Mouse (Mus musculus): ENCODE results near the gene Tedc1. TPM values are rescaled to one million over a fixed set of nuclear protein-coding genes. Genes with fewer than 3 reads are reported as not detected.
"Not testable (repeated sequence)": the region's sequence is repeated elsewhere in the genome, so short reads cannot be mapped to it uniquely, and the experiment has no call there.

Gene Tedc1
- polyA plus RNA-seq, 1 experiment from 2014 or later: 31.4 TPM

DNA sequence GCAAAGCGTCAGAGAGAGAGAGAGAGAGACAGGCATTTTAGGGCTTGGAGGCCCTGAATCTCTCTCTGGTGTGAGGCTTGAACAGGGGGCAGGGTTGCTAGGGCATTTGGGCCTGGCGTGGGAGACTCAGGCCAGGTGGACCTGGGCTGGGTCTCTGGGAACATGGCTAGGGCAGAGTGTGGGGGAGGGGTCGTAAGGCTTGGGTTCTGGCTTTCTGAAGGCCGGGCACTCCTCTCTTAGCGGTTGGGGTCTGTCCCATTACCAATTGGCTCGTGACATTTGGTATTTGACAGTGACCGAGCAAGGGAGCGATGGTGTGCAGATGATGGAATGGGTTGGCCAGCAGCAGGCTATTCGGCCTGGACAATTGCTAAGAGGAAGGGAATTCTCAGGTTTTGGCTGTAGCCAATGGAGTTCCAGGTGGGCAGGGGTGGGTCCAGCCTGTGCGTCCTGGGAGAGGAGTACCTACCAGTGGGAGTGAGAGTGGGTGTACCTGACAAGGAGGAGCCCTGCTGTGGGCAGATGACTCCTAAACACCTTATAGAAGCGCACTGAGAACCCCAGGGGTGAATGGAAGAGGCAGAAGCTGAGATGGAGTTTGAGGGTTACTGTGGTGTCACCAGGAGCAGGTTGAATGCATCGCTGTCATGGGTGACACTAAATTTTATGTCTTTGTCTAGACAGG, 30.2 kb downstream of the Tedc1 start:
- Histone ChIP-seq H3K36me3 (ENCODE audit: control insufficient read depth, insufficient read depth, low read length) (no peaks in the 10 kb centered on the region; the same call in 1 of the 2 replicates), H3K9me3 (ENCODE audit: control insufficient read depth, low read length) (no peaks in the 10 kb centered on the region), H3K27me3 (ENCODE audit: control insufficient read depth, insufficient read depth, low read depth, low read length) (peaks cover 19% of the 10 kb centered on the region; the same call in 1 of the 2 replicates), H3K4me2 (ENCODE audit: low read depth, low read length) (peak overlapping the region; percentile 95), H3K9ac (ENCODE audit: low read length) (peak overlapping the region; percentile 69), H3K27ac (ENCODE audit: low read length) (no peak overlapping the region), H3K4me1 (replicated peaks; ENCODE audit: control insufficient read depth, insufficient read depth, low read length) (peaks cover 25% of the 10 kb centered on the region), H3K4me3 (ENCODE audit: low read length) (peak overlapping the region; percentile 67)
- no peak for ATAC-seq (ENCODE audit: low read depth)
- 43% methylated on average over 12 of the region's 12 CpGs for WGBS

DNA sequence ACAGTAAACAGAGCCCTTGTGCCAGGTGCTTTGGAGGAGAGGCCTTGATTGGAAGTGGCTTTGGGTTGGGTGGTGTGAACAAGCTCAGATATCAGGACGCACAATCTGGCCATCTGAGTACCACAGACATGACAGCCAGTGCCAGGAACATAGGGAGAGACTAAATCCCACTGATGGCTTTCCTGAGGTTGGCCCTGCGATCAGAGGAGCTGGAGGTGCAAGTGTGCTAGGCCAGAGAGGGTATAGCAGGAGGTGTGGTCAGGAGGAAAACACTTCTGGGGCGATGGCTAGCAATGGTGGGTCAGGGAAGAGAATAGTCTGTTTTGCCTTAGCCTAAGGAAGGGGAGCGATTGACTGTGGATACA, 30.8 kb downstream of the Tedc1 start:
- ATAC-seq (ENCODE audit: low read depth): no peak
- Histone ChIP-seq H3K4me3 (ENCODE audit: low read length) (peak overlapping the region; percentile 45; the same call in 1 of the 2 replicates), H3K9ac (ENCODE audit: low read length) (no peak overlapping the region)

DNA sequence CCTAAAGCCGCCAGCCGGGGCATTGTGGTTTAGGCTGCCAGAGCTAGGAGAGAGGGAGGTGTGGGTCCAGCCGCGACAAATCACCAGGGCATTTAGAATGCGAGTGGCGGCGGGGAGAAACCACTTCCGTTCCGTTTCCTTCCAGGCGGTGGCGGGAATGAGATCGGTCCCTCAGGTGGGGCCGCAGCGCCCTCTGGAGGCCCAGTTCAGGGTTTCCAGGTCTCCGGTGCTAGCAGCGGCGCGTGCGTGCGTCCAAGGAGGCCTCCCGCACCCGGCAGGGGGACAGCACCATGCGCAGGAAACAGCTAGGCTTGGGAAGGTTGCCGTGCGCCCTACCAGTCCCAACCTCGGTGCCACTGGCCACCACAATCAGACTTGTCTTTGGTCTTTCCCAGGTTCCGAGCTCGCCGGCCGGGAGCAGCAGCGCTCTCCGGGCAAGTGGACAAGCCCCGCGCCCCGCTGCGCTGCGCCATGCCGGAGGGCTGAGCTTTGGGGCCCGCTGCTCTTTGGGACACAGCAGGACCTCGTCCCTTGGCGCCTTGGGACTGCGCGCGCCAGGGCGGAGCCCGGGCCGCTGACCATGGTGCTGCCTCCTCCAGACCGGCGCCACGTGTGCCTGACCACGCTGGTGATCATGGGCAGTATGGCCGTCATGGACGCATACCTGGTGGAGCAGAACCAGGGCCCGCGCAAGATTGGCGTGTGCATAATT, 31.5 kb downstream of the Tedc1 start:
- Histone ChIP-seq H3K9ac (ENCODE audit: low read length) (peak overlapping the region; percentile 32; the same call in 1 of the 2 replicates), H3K36me3 (ENCODE audit: control insufficient read depth, insufficient read depth, low read length) (no peaks in the 10 kb centered on the region; the same call in 1 of the 2 replicates), H3K4me3 (ENCODE audit: low read length) (peak overlapping the region; percentile 45), H3K4me1 (replicated peaks; ENCODE audit: control insufficient read depth, insufficient read depth, low read length) (peaks cover 25% of the 10 kb centered on the region), H3K4me2 (ENCODE audit: low read depth, low read length) (peak overlapping the region; percentile 77), H3K9me3 (ENCODE audit: control insufficient read depth, low read length) (no peaks in the 10 kb centered on the region), H3K27me3 (ENCODE audit: control insufficient read depth, insufficient read depth, low read depth, low read length) (peaks cover 19% of the 10 kb centered on the region; the same call in 1 of the 2 replicates), H3K27ac (ENCODE audit: low read length) (no peak overlapping the region)
- 3% methylated on average over 55 of the region's 56 CpGs for WGBS
- ATAC-seq (ENCODE audit: low read depth): peak; percentile 84

More for the DNA sequence above, 30.8 kb downstream of the Tedc1 start:
- Histone ChIP-seq H3K36me3 (ENCODE audit: control insufficient read depth, insufficient read depth, low read length) (no peaks in the 10 kb centered on the region; the same call in 1 of the 2 replicates), H3K9me3 (ENCODE audit: control insufficient read depth, low read length) (no peaks in the 10 kb centered on the region), H3K4me1 (replicated peaks; ENCODE audit: control insufficient read depth, insufficient read depth, low read length) (peaks cover 25% of the 10 kb centered on the region), H3K27ac (ENCODE audit: low read length) (no peak overlapping the region), H3K4me2 (ENCODE audit: low read depth, low read length) (peak overlapping the region; percentile 77), H3K27me3 (ENCODE audit: control insufficient read depth, insufficient read depth, low read depth, low read length) (peaks cover 19% of the 10 kb centered on the region; the same call in 1 of the 2 replicates)
- WGBS: 42% methylated on average over 4 of the region's 4 CpGs

DNA sequence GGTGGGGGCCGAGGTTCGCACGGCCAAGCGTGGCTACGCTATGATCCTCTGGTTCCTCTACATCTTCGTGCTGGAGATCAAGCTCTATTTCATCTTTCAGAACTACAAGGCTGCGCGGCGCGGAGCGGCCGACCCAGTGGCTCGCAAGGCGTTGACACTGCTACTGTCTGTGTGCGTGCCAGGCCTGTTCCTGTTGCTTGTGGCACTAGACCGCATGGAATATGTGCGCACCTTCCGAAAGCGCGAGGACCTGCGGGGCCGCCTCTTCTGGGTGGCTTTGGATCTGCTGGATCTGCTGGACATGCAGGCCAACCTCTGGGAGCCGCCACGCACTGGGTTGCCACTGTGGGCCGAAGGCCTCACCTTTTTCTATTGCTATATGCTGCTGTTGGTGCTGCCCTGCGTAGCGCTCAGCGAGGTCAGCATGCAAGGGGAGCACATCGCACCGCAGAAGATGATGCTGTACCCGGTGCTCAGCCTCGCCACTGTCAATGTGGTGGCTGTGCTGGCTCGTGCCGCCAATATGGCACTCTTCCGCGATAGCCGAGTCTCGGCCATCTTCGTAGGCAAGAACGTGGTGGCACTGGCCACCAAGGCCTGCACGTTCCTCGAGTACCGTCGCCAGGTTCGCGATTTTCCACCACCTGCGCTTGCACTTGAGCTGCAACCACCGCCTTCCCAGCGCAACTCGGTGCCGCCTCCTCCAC, 32.3 kb downstream of the Tedc1 start:
- no peaks in the 10 kb centered on the region; the same call in 1 of the 2 replicates for H3K36me3 ChIP-seq (ENCODE audit: control insufficient read depth, insufficient read depth, low read length)
- H3K9me3 ChIP-seq (ENCODE audit: control insufficient read depth, low read length): no peaks in the 10 kb centered on the region
- no peak overlapping the region for H3K27ac ChIP-seq (ENCODE audit: low read length)
- H3K4me3 ChIP-seq (ENCODE audit: low read length): no peak overlapping the region
- no peak for ATAC-seq (ENCODE audit: low read depth)
- peaks cover 25% of the 10 kb centered on the region for H3K4me1 ChIP-seq (replicated peaks; ENCODE audit: control insufficient read depth, insufficient read depth, low read length)
- H3K27me3 ChIP-seq (ENCODE audit: control insufficient read depth, insufficient read depth, low read depth, low read length): peaks cover 19% of the 10 kb centered on the region; the same call in 1 of the 2 replicates
- 80% methylated on average over 51 of the region's 51 CpGs for WGBS
- H3K9ac ChIP-seq (ENCODE audit: low read length): no peak overlapping the region
- H3K4me2 ChIP-seq (ENCODE audit: low read depth, low read length): no peak overlapping the region

DNA sequence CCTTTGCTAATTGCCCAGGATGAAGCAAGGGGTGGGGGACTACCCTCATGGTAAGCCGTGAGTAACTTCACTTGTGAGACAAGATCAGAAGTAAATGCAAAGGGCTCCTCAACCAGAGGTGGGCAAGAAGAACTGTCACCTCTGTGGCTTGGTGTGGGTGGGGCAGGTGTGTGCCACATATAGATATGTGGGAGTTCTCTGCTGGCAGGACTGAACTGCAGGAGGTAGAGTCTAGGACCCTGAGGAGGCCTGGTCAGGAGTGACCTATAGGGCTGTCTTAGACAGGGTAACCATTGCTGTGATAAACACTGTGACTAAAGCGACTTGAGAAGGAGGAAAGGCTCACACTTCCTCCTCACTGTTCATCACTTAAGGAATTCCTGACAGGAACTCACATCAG, 37.2 kb downstream of the Tedc1 start:
- Histone ChIP-seq H3K4me2 (ENCODE audit: low read depth, low read length) (no peak overlapping the region), H3K9ac (ENCODE audit: low read length) (no peak overlapping the region), H3K4me1 (replicated peaks; ENCODE audit: control insufficient read depth, insufficient read depth, low read length) (no peaks in the 10 kb centered on the region), H3K27me3 (ENCODE audit: control insufficient read depth, insufficient read depth, low read depth, low read length) (peaks cover under 1% of the 10 kb centered on the region; the same call in 1 of the 2 replicates), H3K27ac (ENCODE audit: low read length) (no peak overlapping the region), H3K36me3 (ENCODE audit: control insufficient read depth, insufficient read depth, low read length) (no peaks in the 10 kb centered on the region; the same call in 1 of the 2 replicates), H3K9me3 (ENCODE audit: control insufficient read depth, low read length) (no peaks in the 10 kb centered on the region), H3K4me3 (ENCODE audit: low read length) (no peak overlapping the region)
- ATAC-seq (ENCODE audit: low read depth): no peak
- 31% methylated on average over 2 of the region's 2 CpGs for WGBS

DNA sequence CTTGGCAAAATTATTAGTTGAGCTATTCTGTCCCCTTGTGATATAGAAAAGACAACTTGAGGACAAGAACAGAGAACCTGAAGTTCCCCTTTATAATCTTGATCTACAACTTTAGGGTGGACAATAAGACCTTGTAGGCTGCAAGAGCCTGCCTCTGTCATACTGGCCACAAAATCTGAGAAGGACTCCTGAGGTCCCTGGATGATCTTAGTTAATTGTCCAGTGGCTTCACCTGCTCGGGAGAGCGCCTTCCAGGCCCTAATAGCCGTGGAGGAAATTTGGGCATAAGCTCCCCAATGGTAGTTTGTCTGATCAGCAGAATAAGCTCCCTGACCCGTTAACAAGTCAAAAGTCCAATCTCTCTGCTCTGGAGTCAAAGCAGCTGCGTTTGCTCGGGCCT, 42.9 kb downstream of the Tedc1 start:
- not testable (repeated sequence) for H3K4me3 ChIP-seq (ENCODE audit: low read length); H3K9ac ChIP-seq (ENCODE audit: low read length); H3K36me3 ChIP-seq (ENCODE audit: control insufficient read depth, insufficient read depth, low read length); H3K27ac ChIP-seq (ENCODE audit: low read length); H3K27me3 ChIP-seq (ENCODE audit: control insufficient read depth, insufficient read depth, low read depth, low read length); H3K4me2 ChIP-seq (ENCODE audit: low read depth, low read length); H3K4me1 ChIP-seq (replicated peaks; ENCODE audit: control insufficient read depth, insufficient read depth, low read length); H3K9me3 ChIP-seq (ENCODE audit: control insufficient read depth, low read length); ATAC-seq (ENCODE audit: low read depth)
- WGBS: 100% methylated on average over 3 of the region's 6 CpGs

DNA sequence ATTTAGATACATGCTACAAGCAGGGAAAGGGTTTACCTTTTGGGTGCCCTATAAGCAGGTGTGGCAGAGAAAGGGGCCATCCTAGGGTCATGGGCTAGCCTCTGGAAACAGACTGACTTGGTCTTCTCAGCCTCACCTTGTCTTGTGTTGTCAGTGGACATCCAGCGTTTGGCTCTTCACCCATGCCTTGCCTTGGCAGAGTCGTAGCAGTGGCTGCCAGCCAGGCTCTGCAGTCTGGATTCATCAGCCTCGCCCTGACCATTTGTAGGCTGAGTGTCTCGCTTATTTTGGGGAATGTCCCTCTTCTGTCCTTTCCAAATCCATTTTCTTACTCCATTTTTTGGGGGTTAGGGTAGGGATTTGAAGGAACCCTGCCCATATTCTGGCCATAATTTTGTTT, 45.1 kb downstream of the Tedc1 start:
- no peaks in the 10 kb centered on the region for H3K36me3 ChIP-seq (ENCODE audit: control insufficient read depth, insufficient read depth, low read length)
- H3K4me3 ChIP-seq (ENCODE audit: low read length): no peak overlapping the region
- H3K4me1 ChIP-seq (replicated peaks; ENCODE audit: control insufficient read depth, insufficient read depth, low read length): no peaks in the 10 kb centered on the region
- no peaks in the 10 kb centered on the region for H3K27me3 ChIP-seq (ENCODE audit: control insufficient read depth, insufficient read depth, low read depth, low read length)
- no peak overlapping the region for H3K9ac ChIP-seq (ENCODE audit: low read length)
- H3K4me2 ChIP-seq (ENCODE audit: low read depth, low read length): no peak overlapping the region
- 0 out of 2 replicates have a peak, but pooled peaks cover 3% of the 10 kb centered on the region for H3K9me3 ChIP-seq (ENCODE audit: control insufficient read depth, low read length)
- 85% methylated on average over 4 of the region's 4 CpGs for WGBS
- ATAC-seq (ENCODE audit: low read depth): no peak
- no peak overlapping the region for H3K27ac ChIP-seq (ENCODE audit: low read length)

DNA sequence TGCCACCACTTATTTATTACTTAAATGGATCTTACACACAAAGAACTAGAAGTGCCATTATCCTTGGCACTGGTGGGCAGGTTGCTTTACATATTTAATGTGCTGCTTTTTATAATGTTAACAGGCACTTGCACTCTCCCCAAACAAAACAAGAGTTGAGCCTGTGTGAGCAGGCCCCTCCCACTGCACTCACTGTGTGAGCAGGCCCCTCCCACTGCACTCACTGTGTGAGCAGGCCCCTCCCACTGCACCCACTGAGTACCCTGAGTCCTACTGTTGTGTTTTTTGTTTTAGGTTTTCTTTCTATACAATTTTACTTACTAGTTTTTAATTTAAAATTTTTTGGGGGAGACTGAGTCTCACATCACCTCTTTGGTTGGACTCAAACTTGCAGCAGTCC, 45.8 kb downstream of the Tedc1 start:
- H3K4me2 ChIP-seq (ENCODE audit: low read depth, low read length): no peak overlapping the region
- H3K27ac ChIP-seq (ENCODE audit: low read length): no peak overlapping the region
- 0 out of 2 replicates have a peak, but pooled peaks cover 3% of the 10 kb centered on the region for H3K9me3 ChIP-seq (ENCODE audit: control insufficient read depth, low read length)
- no peak overlapping the region for H3K4me3 ChIP-seq (ENCODE audit: low read length)
- no peaks in the 10 kb centered on the region for H3K36me3 ChIP-seq (ENCODE audit: control insufficient read depth, insufficient read depth, low read length)
- H3K9ac ChIP-seq (ENCODE audit: low read length): no peak overlapping the region
- H3K4me1 ChIP-seq (replicated peaks; ENCODE audit: control insufficient read depth, insufficient read depth, low read length): no peaks in the 10 kb centered on the region
- ATAC-seq (ENCODE audit: low read depth): no peak
- H3K27me3 ChIP-seq (ENCODE audit: control insufficient read depth, insufficient read depth, low read depth, low read length): no peaks in the 10 kb centered on the region

DNA sequence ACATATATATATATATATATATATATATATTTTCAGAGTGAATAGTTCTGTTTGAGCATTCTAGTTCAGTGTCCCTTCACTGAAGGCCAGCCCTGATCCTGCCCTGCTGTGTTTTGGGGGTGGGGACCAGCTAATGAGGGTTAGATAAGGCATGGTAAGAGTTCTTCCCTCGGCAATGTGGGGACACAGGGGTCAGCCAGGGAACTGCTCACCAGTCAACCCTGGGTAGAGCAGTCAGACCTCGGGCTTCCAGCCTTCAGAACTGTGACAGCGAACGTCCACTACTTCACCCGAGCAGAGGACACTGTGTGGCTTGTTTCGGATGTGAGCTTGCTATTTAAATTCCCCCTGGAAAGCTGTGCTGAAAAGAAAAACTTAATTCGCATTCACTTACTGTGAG, 47.3 kb downstream of the Tedc1 start:
- no peaks in the 10 kb centered on the region for H3K27me3 ChIP-seq (ENCODE audit: control insufficient read depth, insufficient read depth, low read depth, low read length)
- ATAC-seq (ENCODE audit: low read depth): no peak
- H3K9ac ChIP-seq (ENCODE audit: low read length): no peak overlapping the region
- H3K4me2 ChIP-seq (ENCODE audit: low read depth, low read length): no peak overlapping the region
- WGBS: 72% methylated on average over 7 of the region's 7 CpGs
- H3K27ac ChIP-seq (ENCODE audit: low read length): no peak overlapping the region
- H3K4me3 ChIP-seq (ENCODE audit: low read length): no peak overlapping the region
- H3K4me1 ChIP-seq (replicated peaks; ENCODE audit: control insufficient read depth, insufficient read depth, low read length): no peaks in the 10 kb centered on the region
- H3K36me3 ChIP-seq (ENCODE audit: control insufficient read depth, insufficient read depth, low read length): no peaks in the 10 kb centered on the region
- H3K9me3 ChIP-seq (ENCODE audit: control insufficient read depth, low read length): 0 out of 2 replicates have a peak, but pooled peaks cover 3% of the 10 kb centered on the region
